Mouse (Mus musculus) liver, embryonic 14.5 days (tissue): ENCODE measurements around the gene Ctf2. TPM values are rescaled to one million over a fixed set of nuclear protein-coding genes. Genes with fewer than 3 reads are reported as not detected.

ENCODE experiments used
- ATAC-seq: fragments of 200-750 bp; cut with Nextera tagmentation; 2 replicates; pipeline ENCODE4 v1.8.0; 2017; ENCODE audit warnings: moderate number of reproducible peaks, mild to moderate bottlenecking, moderate library complexity; ENCODE audit not compliant: insufficient read depth
- DNase-seq, 3 experiments: peaks; one replicate each; pipeline ENCODE4 v3.0.0-alpha.2; 2012 to 2013; ENCODE audit warnings: low read depth in 3 of 3, low spot score in 3 of 3
- H3K27ac ChIP-seq: fragments of 300-500 bp; sonication (generic); 2 replicates; pipeline ENCODE4 v1.5.1; 2014; ENCODE audit warnings: moderate library complexity, mild to moderate bottlenecking, control low read depth, inconsistent platforms
- H3K27me3 ChIP-seq: fragments of 300-500 bp; sonication (generic); 2 replicates; pipeline ENCODE4 v1.6.1; 2014; ENCODE audit warnings: mild to moderate bottlenecking, low read length, moderate library complexity; ENCODE audit not compliant: control insufficient read depth, insufficient read depth
- H3K36me3 ChIP-seq: fragments of 300-500 bp; sonication (generic); replicated peaks from 2 replicates; pipeline ENCODE4 v1.6.1; 2014; ENCODE audit warnings: low read depth; ENCODE audit not compliant: control insufficient read depth, insufficient read depth
- H3K4me1 ChIP-seq, 2 experiments: fragments of 200-500 bp in 1 of 2; fragments of 300-500 bp in 1 of 2; sonication (generic) in 1 of 2; replicated peaks; 2 replicates each; pipeline ENCODE4 v1.6.1; 2012 to 2014; ENCODE audit warnings: antibody characterized with exemption in 1 of 2, inconsistent platforms in 1 of 2, low read length in 1 of 2; ENCODE audit not compliant: control insufficient read depth in 2 of 2, insufficient read depth in 2 of 2
- H3K4me2 ChIP-seq: fragments of 300-500 bp; sonication (generic); 2 replicates; pipeline ENCODE4 v1.6.1; 2014; ENCODE audit warnings: low read depth, mild to moderate bottlenecking, control low read depth, moderate library complexity
- H3K4me3 ChIP-seq, 2 experiments: fragments of 200-500 bp in 1 of 2; fragments of 300-500 bp in 1 of 2; sonication (generic) in 1 of 2; 2 replicates each; pipeline ENCODE4 v1.5.1; 2012 to 2014; ENCODE audit warnings: low read depth in 2 of 2, low read length in 2 of 2, mild to moderate bottlenecking in 2 of 2, control low read depth in 1 of 2, inconsistent platforms in 1 of 2, moderate library complexity in 1 of 2; ENCODE audit not compliant: insufficient read depth in 1 of 2
- H3K9ac ChIP-seq: fragments of 300-500 bp; sonication (generic); replicated peaks from 2 replicates; pipeline ENCODE4 v1.6.1; 2014; ENCODE audit warnings: mild to moderate bottlenecking, control low read depth, moderate library complexity
- H3K9me3 ChIP-seq: fragments of 300-500 bp; sonication (generic); 2 replicates; pipeline ENCODE4 v1.6.1; 2016; ENCODE audit warnings: low read length, mixed read lengths; ENCODE audit not compliant: control insufficient read depth
- CTCF ChIP-seq: IDR thresholded peaks from 2 replicates; pipeline ENCODE4 v1.5.1; 2016; ENCODE audit warnings: antibody characterized with exemption, low read depth, control low read depth
- EP300 ChIP-seq: IDR thresholded peaks from 2 replicates; pipeline ENCODE4 v1.6.1; 2016; ENCODE audit warnings: antibody characterized with exemption, low read depth
- WGBS: fragments of 180-500 bp; shearing (Covaris S2); extraction: QIAGEN DNeasy Blood & Tissue Kit; methylation state at CpG from one replicate; pipeline ENCODE4 v1.1.7; 2014; ENCODE audit not compliant: insufficient replicate concordance; 5-methylcytosine and 5-hydroxymethylcytosine counted together
- polyA plus RNA-seq, 2 experiments: library from polyadenylated mRNA; depleted of rRNA in 1 of 2; stranded (reverse) in 1 of 2; unstranded in 1 of 2; fragments of >200 nt; fragmentation: Nextera tagmentation in 1 of 2; extraction: Ambion mirVana in 1 of 2; gene quantifications; 2 replicates each; pipeline versions ENCODE4 v1.2.1 to v1.2.3; 2012 to 2014

Ctf2 gene
- polyA plus RNA-seq, 2 experiments, result 0.05 TPM; not detected in 1

DNA sequence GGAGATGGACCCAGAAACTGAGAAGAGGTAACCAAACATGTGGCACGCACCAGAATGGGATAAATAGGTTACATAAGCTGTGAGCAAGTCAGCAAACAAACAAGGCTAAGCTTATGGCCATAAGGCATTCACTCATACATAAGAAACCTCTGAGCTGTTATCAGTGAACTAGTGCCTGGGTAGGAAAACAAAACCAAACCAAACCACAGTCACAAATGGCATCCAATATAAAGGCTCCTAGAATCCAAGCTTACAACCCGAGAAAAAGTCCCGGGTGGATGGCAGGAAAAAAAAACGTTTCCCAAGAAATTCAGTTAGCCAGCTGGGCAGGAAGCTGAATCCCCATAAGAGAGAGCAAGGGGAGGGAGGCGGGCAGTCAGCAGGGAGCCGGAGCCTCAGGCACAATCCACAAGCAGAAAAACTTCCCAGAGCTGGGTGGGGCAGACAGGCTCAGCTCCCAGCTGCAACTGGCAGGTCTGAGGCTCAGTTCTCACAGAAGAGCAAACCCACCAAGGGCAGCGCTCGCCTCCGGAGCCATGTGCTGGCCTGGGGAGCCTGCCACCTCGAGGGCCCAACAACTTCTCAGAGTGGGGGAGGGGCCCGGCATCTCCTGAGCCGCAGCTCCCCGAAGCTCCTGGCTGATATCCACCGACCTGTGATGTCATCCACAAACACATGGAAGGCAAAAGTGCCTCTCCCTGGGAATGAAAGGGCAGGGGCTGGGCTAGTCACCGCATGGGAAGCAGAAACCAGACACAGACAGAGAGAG is 40.6 kb downstream of the Ctf2 start:
- TF ChIP-seq EP300, result no peak
- no peak for TF ChIP-seq CTCF
- ATAC-seq (no peak), DNase-seq (no peak)
- 28% methylated on average over 15 of the region's 15 CpGs for WGBS
- H3K9ac ChIP-seq, result no peak overlapping the region
- no peak overlapping the region for H3K27ac ChIP-seq
- no peaks in the 10 kb centered on the region for H3K27me3 ChIP-seq
- no peaks in the 10 kb centered on the region for H3K9me3 ChIP-seq
- H3K4me3 ChIP-seq, result peak overlapping the region in 1 of 2 experiments; percentile 2; a peak in 2 of 4 replicates
- no peaks in the 10 kb centered on the region for H3K36me3 ChIP-seq
- peaks cover 0 to 14% of the 10 kb centered on the region in 2 experiments; a peak in 2 of 4 replicates for H3K4me1 ChIP-seq
- H3K4me2 ChIP-seq, result peak overlapping the region; percentile 51

DNA sequence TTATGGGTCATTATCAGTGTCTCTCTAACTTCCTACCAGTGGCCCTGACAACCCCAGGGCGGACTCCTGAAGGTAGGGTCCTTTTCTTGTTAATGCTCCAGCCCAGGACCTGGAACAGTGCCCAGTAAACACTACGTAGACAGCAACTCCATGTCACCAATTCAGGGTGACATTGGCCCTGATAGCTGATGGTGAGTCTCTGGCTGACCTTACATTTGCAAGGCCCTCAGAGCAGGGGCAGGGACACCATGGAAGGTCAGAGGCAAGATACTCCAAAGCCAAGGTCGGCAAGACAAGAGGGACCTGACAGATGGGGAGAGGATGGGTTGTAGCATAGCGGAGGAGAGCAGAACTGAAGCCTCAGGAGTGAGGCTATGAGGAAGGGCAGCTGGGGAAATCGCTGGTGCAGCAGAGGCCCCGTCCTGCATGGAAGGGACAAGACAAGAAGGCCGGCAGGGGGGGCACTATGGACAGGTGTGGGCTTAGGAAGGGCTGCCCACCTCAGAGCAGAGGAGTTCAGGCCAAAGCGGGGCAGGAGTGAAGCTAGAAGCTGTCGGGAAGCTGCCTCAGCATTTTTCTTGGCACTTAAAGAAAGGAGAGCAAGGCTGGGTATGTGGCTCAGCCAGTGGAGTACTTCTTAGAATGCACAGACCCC is 42.2 kb downstream of the Ctf2 start:
- no peak overlapping the region for H3K27ac ChIP-seq
- no peaks in the 10 kb centered on the region for H3K9me3 ChIP-seq
- H3K4me2 ChIP-seq, result no peak overlapping the region
- H3K27me3 ChIP-seq, result no peaks in the 10 kb centered on the region
- H3K9ac ChIP-seq, result no peak overlapping the region
- peaks cover 0 to 14% of the 10 kb centered on the region in 2 experiments; a peak in 2 of 4 replicates for H3K4me1 ChIP-seq
- ATAC-seq (no peak), DNase-seq (no peak)
- no peak for TF ChIP-seq EP300
- TF ChIP-seq CTCF, result no peak
- H3K4me3 ChIP-seq, result no peak overlapping the region
- no peaks in the 10 kb centered on the region for H3K36me3 ChIP-seq
- WGBS, result 54% methylated on average over 9 of the region's 9 CpGs

DNA sequence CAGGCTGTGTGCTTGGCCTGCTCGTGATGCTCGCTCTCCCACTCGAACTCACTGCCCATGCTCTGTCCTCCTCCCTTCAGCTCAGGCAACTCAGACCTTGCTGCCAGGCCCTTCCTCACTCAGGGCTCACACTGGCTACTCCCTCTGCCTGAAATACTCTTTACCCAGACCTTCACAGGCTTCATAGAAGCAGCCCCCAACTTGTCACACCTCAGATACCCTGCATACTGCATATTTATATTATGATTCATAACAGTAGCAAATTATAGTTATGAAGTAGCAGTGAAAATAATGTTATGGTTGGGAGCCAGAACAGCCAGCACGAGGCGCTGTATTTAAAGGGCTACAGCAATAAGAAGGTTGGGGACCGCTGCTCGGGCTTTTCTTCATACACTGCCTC is 43.0 kb downstream of the Ctf2 start:
- H3K9me3 ChIP-seq, result no peaks in the 10 kb centered on the region
- TF ChIP-seq EP300 (no peak), CTCF (no peak)
- H3K27me3 ChIP-seq, result no peaks in the 10 kb centered on the region
- DNase-seq, result no peak
- H3K9ac ChIP-seq, result no peak overlapping the region
- WGBS, result 74% methylated on average over 7 of the region's 7 CpGs
- H3K4me3 ChIP-seq, result no peak overlapping the region
- ATAC-seq, result no peak
- H3K27ac ChIP-seq, result no peak overlapping the region
- H3K4me2 ChIP-seq, result no peak overlapping the region
- H3K4me1 ChIP-seq, result peaks cover 0 to 14% of the 10 kb centered on the region in 2 experiments; a peak in 2 of 4 replicates
- H3K36me3 ChIP-seq, result no peaks in the 10 kb centered on the region

- TF ChIP-seq CTCF (no peak), EP300 (no peak)
- H3K9me3 ChIP-seq, result no peaks in the 10 kb centered on the region
- peaks cover 2 to 18% of the 10 kb centered on the region in 2 experiments; a peak in 3 of 4 replicates for H3K4me1 ChIP-seq
- no peak overlapping the region for H3K27ac ChIP-seq
- 69% methylated on average over 11 of the region's 11 CpGs for WGBS
- H3K27me3 ChIP-seq, result no peaks in the 10 kb centered on the region
- no peak overlapping the region for H3K9ac ChIP-seq
- no peak overlapping the region for H3K4me3 ChIP-seq
- no peaks in the 10 kb centered on the region for H3K36me3 ChIP-seq
- DNase-seq (no peak), ATAC-seq (0 out of 2 replicates have a peak, but pooled peaks have one; percentile 33)
- H3K4me2 ChIP-seq, result no peak overlapping the region
These were observed 45.1 kb downstream of the Ctf2 start for GRCm38 (mm10) chr7:127686740-127687449.
